Mouse (Mus musculus): ENCODE measurements around the gene Gm10337. TPM values are rescaled to one million over a fixed set of nuclear protein-coding genes. Genes with fewer than 3 reads are reported as not detected.

Gm10337 gene
- total RNA-seq, 4 experiments from 2014 or later, result 3.5 to 9.2 (median 8.3) TPM; not detected in 1

DNA sequence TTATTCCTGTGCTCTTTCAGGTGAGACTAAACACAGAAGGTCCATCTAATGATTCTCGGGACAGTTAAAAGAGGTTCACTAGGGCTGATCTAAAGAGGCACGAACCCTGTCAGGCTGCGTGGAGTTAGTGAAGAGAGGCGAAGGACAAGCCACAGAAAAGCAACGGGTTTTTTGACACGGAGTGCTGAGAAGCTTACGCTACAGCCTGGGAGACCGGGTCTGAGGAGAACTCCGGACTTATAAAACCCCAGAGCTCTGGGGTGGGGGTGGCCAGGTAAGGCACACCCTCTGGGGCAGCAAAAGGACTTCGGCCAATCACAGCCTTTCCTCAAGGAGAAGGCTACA lies 14.1 kb downstream of the Gm10337 start:
- no peak for DNase-seq

DNA sequence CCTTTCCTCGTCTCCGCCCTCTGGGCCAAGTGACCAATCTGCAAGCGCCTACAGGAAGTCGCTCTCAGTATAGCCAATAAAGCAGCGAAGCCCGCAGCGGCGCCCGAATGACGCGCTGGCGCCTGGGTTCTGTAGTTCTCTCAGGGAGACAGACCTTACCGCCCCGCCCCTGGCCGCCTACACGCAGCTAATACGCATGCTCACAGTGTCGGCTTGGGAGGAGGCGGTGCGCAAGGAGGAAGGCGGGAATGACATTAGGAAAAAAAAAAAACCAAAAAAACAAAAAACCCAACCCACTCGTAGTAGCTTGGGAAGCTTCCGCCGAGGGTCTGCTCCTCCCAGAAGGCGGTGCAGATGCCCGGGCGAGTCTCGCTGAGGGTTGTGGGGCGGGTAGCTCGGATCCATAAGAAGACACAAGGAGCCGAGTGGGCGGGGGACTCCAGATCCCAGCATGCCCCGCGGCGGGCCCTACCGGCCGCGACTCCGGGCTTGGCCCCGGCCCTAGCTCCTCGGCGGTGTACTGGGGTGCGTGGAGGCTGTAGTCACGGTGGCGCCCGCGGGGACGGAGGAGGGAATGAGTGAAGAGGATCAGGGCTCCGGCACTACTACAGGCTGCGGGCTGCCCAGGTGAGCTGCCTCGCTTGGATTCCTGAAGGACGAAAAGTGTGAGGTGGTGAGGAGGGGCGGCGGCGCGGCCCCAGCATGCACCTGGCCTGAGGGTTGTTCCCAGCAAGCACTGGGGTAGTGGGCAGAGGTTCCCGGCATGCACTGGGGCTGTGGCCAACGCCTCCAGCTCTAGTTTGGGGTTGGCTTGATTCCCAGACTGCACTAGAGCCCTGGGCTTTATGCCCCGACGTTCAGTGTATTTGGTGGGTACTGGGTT lies 14.7 kb downstream of the Gm10337 start, which contains the start of gene Tarbp2:
TSS of gene Tarbp2 (plus strand) at position 217 of the 883 bp plus-strand sequence.
- DNase-seq, result peak; percentile 100

DNA sequence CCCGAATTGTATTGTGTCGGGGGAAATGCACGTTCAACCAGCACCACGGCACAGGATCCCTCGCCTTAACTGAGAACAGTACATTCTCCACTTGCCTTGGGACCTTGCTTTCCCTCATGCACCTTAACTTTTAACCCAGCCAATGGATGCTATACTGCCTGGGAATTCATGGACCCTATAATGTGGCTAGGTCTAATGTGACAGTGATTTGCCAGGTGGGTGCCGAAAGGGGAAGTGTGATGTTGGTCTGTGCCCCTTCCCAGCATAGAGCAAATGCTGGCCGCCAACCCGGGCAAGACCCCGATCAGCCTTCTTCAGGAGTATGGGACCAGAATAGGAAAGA lies 15.3 kb downstream of the Gm10337 start:
- no peak for DNase-seq

DNA sequence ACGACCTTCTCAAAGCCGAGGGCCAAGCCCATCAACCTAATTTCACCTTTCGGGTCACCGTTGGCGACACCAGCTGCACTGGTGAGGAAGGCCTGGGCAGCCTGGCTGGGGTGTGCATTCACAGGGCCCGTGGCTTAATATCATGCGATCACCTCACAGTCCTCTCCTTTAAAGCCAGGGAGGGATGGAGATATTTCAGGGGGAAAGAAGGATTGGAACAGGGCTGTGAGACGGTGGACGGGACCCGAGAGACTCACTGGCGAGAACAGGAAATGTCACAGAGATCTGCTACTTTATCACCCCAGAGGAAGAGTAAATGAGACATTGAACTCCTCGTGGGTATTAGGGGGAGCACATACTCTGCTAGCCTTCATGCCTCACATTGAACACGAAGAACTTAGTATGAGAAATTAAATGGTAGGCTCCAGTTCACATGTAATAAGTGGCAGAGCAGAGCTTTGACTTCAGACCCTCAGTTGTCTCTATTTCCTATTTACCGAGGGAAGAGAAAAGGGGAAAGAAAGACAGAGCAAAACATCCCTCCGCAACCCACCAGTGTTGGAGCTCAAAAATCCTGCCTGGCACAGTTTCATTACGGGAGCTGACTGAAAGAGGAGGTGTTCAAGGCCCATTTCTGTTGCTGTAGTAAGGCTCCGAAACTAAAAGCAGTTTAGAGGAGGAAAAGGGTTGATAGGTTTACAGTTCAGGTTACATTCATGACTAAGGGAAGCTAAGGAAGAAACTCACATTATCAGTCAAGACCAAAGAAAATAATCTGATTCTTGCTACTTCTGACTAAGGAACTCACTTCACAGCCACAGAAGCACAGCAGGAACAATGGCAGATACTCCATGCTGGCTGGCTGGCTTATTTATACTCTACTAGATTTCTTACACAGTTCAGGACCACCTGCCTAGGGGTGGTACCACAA lies 16.0 kb downstream of the Gm10337 start:
- no peak for DNase-seq

DNA sequence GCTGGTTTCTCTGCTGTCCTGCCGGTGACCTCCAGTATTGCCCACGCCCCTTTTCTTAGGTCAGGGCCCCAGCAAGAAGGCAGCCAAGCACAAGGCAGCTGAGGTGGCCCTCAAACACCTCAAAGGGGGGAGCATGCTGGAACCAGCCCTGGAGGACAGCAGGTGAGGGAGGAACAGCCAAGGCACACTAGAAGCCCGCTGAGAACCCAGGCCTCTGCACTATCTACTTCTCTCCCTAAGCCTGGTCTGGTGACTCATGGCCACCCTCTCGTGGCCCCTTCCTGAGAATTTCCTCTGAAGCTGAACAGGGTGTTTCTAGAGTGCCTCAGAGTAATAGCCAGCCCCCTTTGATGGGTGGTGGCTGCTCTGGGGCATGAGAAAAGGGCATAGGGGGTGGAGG lies 16.9 kb downstream of the Gm10337 start:
- no peak for DNase-seq

DNA sequence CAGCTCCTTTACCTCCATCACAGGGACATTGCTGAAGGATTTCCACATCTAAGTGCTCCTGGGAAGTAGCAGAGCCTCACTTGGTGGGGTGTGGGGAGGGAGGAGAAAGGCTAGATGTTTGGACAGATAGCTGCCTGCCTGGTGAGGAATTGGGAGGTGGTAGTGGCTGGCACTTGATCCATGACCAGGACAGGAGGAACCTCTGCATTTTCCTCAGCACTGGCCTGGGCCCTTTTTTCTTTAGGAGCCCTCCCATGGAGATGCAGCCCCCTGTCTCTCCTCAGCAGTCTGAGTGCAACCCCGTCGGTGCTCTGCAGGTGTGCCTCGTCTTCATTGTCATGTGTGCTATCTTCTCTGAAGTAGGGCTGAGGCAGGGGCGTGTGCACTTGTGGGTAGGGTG lies 18.0 kb downstream of the Gm10337 start:
- DNase-seq, result no peak

DNA sequence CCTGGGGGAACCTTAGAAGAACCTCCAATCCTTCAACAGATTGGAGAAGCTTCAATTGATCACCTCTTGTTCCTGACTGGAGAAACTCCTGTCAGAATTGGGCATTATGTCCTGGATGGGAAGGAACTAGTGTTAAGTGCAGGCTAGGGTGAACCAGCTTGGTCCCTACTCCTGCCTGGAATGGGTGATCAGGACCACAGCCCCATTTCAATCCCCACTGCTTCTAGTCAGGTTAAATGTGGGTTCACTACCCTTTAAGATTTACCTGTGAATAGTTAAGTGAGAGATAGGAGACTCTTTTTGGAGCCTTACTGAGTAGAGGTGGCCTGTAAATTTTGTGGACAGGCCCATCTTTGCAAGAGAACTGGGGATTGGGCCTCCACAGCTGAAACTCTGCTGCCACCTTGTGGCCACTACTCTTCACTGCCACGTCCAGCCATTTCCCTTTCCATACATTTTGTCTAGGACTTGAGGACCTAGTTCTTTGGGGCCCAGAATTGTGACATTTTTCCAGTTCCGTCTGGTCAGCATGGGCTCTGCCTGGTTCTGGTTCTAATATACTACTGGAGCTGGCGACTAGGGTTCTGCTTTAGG lies 21.5 kb downstream of the Gm10337 start, which contains the start of gene Npff:
TSS of gene Npff (minus strand) at position 51 of the 594 bp plus-strand sequence.
- peak; percentile 48 for DNase-seq

DNA sequence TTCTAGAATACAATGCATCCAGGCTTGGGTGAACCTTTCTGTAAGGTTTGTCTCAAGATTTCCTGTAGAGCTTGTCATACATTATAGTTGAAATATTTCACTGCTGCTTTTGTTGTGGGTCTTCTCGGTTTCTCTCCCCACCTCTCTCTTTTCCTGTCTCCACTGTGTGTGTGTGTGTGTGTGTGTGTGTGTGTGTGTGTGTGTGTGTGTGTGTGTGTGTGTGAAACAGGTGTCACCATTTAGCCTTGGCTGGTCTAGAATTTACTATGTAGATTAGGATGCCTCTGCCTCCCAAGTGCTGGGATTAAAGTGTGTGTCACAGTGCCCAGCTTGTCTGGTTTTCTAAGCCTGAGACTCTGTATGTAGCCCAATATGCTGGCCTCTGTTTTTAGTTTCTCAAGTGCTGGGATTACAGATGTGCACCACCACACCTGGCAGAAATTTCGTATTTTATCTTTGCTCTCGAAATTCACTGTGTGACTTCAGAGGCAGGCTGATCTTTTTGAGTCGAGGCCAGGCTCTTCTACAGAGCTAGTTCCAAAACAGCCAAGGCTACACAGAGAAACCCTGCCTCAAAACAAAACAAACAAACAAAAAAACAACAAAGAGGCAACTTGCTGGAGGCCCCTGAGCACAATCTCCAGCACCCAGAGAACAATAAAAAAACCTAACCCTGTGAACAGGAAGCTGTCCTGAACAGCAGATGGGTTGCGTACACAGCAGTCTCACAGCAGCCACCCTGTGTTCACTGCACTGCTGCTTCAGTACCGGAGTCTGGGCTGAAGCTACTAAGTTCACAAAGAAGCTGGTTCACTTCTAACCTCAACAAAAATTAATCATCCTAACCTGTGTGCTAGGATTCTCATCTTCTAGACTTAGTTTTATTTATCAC lies 22.8 kb downstream of the Gm10337 start:
- DNase-seq, result no peak

DNA sequence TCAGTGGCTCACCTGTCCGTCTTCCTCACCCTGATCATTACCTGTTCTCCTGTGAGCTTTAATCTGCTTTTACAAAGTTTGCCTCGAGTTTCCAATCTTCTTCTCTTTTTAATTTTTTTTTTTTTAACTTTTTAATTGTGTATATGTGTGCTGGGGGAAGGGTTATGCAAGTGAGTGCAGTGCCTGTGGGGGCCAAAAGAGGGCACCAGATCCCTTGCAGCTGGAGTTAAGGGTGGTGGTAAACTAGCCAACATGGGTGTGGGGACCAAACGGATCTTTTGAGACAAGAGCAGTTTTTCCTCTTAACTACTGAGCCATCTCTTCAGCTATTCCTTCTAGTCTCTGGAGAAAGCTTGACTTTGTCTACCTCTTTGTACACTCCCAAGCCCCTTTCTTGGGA lies 24.4 kb downstream of the Gm10337 start:
- no peak for DNase-seq

DNA sequence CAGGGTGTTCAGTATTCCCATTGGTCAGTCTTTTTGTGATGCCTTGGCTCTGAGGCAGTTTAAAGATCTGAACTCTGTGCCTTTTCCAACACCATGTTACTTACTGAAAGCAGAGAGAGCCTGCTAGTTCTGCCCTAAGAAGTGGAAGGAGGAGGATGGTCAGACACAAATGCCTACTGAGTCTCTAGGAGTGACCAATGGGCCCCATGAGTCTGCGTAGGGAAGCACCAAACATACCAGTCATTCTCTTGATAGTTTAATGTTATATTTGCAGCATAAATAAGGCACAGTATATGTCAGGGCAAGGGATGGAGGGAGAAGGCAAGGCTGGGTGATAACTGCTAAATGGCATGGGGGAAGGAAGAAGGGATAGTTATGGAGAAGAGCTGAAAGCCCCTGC lies 24.9 kb downstream of the Gm10337 start:
- no peak for DNase-seq

DNA sequence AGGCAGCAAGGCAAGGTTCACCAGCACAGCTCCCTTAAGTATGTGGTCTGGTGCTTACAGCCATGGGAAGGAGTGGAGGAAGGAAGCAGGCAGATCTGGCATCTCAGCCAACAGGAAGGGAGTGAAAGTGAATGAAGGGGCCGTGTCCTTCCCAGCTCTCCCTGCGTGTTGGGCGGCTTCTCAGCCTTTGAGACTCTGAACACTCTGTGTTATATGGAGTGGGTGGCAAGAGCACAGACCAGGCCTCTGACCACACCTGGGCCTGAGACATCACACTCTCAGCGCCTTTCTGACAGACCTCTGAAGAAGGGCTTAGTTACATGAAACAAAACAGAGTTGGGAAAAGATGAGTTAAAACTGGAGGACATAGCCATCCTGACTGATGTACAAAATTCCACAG lies 27.0 kb downstream of the Gm10337 start:
- no peak for DNase-seq

DNA sequence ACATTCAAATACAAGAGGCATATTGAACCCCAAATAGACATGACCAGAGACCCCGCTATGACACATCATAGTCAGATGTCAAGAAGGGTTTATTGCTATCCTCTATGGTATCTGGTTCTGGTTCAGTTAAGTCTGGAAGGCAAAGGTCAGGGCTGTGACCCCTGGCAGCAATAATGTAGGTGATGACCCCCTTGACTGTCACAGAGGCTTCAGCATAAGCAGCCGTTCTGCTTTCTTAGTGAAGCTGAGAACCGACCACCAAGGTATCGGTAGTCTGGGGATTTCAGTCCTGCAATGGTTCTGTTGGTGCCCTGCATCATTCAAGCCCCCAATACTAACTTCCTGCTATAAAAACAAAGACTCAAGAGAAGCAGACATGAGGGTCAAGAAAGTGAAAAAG lies 28.1 kb downstream of the Gm10337 start:
- no peak for DNase-seq

DNA sequence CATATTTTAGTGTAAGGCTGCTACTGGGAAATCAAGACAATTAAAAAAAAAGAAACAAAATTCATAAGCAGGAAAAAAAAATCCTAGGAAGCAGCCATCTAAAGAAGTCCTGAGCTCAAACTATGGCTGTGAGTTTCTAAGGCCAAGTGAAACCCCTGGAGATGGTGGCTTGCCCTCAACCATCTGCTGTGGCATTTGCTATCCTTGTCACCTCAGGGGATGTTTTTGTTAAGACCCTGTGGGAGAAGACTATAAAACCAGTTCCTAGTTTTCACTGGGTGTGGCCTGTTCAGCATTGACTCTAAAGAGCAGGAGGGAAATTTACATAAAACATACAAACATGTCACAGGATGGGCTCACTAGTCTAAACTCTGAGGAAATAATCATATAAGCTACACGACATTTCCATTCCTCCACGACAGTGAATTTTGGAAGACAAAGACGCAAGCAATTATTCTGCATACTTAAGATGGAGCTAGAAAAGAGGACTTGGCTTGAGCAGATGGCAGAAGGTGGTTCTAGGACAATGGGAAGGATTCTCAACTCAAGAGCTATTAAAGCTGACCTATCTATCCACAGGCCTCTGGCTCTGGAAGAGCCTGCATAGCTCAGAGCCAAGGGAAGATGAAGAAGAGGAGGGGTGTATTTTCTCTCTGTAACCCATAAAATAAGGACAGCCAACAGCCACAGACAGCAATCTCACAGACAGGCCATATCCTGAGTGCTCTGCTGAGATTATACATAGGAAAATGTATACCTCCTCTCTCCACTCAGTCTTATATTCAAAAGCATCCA lies 28.8 kb downstream of the Gm10337 start:
- DNase-seq, result no peak

DNA sequence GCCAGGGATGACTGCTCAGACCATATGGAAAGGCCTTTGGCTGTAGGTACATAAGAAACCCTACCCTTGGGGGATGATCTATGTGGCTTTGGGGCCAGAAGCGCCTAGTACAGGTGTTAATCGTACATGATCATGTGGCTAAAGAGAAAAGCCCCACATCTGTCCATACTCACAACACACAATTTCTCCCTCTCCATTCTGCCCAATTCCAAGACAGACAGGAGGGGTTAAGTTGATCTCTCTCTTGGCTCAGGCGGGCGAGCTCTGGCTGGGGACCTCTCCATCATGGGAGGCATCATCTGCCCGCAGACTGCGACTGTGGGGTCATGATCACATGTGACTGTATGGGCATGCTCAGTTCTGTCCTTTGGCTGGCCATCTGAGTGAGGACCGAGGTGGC lies 30.4 kb downstream of the Gm10337 start:
- no peak for DNase-seq

DNA sequence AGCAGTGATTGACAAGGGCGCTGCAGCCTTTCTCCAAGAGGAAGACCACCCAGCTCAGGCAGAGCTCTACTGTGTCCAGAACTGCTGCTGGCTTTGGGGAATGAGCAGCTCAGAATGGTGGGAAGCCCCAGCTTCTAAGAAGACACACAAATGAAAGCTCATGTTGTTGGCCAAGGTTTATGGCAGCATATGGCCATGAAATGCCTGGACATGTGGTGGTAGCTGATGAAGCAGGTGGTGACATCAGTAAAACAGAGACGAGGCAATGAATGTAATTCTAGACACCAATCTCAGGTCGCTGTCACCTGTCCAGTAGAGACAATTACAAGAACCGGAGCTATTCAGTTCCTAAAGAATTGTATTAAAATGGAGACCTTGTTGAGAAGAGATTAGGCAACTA lies 41.3 kb downstream of the Gm10337 start:
- no peak for DNase-seq

DNA sequence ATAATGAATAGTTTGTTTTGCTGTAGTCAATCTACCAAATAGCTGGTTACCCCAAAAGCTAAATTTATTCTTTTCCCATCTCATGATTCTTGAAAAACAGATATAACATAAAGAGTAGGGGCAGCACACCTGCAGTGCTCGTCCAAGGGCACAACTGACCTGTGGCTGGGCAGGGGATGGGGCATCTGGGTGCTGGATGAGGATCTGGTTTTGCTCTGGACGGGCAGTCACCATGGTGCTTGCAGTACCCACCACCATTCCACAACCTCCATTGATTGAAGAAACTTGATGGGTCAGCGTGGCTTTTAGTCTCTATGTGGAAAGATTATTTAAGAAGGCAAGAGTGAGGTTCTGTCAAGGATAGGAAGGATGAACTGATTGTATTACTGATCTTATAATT lies 42.7 kb downstream of the Gm10337 start:
- DNase-seq, result no peak

DNA sequence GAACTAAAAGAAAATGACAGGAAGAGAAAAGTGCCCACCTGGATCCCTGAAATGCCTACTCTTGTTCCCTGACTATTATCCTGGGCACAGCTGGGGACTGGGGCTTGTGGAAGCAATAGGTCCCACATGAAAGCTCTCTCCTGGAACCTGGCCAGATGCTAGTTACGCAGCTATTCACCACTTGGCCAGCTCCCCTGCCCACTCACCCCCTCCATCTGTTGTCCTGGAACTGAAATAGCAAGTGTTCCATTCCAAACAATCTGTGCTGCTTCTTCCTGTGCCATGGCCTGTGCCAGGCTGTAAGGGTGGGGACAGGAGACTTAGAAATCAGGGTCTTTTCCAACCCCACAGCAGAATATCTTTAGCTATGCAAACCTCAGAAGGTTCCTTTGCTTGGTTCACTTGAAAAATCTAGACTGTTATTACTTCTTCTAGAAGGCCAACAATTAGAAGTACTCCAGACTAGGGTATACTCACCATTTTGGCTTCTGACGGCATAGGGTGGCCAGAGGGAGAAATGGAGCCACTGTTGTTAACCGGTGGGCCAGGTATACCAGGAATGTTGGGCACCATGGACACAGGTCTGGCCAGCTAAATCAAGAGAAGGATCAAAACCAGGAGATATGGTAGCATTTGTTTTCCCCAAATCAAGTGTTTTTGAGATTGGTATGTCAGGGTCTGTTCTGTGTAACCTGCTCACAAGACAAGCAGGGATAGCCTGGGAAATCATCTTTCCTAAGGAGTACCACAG lies 43.3 kb downstream of the Gm10337 start:
- DNase-seq, result peak; percentile 40

DNA sequence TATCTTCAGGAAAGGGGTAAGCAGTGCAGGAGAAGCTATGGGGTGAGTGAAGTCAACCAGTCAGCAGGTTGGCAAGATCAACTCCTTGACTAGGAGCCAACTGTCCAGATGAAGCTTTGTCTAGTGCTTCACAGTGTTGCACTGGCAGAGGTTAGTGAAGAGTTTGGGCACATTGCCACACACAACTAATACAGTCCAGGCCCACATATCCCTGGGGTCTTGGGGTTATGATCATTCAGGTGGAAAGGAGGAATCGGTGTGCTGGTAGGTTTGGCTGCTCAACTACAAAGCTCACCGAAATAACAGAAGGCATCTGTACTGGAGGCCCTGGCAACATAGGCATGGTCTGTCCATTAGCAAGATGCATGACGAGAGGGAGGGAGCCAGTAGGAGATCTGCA lies 44.0 kb downstream of the Gm10337 start:
- DNase-seq, result no peak

DNA sequence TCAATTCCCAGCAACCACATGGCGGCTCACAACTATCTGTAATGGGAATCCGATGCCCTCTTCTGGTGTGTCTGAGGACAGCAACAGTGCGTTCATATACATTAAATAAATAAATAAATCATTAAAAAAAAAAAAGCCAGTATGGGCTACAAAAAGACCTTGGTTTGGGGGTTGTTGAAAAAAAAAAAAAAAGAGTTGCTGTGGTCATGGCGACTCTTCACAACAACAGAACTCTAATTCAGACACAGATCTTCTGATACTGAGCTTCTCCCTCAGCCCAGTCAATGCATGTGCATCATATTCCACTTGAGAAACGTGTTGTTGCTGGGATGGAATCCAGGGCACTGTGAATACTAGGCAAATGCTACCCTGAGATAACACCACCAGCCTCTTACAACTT lies 49.1 kb downstream of the Gm10337 start:
- DNase-seq, result no peak

All from adrenal gland, adult 8-10 months (tissue).